13 mouse cellular contexts compared by ENCODE assay signal in the genomic region with DNA sequence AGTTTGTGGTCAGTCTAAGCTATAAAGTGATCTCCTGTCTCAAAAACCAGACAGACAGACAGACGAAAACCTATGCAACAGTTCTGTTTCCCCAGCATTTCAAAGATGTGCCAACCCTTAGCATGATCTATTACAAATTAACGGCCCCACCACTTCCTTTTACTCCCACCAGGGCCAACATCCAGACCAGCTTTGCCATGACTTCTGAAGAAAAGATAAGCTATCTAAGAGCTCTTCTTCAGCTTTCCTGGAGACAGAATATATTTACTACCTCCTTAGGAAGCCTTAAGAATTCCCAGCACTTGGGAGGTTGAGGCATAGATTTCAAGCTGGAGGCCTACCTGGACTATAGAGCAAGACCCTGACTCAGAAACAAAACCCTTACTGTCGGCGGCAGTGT. TPM values are rescaled to one million over a fixed set of nuclear protein-coding genes. Genes with fewer than 3 reads are reported as not detected.
DNase-seq lines count a peak whose midpoint lies in the region; ATAC-seq and TF ChIP-seq lines count a peak whose summit lies in the region.
"Had no signal": no experiment of that assay in that cellular context is flagged by ENCODE, and none has a peak within 500 bp of the region (broad histone marks: within the 10 kb centered on the region; RNA-seq: fewer than 3 reads in every experiment).

No protein-coding gene starts in this region.

- H3K27me3 ChIP-seq in heart, embryonic 10.5 days (ENCODE audit: insufficient read depth, poor library complexity, severe bottlenecking) = no peaks in the 10 kb centered on the region
- no peaks in the 10 kb centered on the region for H3K27me3 ChIP-seq in neural tube, embryonic 13.5 days
- no peaks in the 10 kb centered on the region for H3K27me3 ChIP-seq in limb, embryonic 10.5 days (ENCODE audit: low read depth, poor library complexity, severe bottlenecking)
- no peaks in the 10 kb centered on the region for H3K27me3 ChIP-seq in small intestine, adult 2 months (ENCODE audit: control insufficient read depth, insufficient read depth, low read length)
- H3K27me3 ChIP-seq: midbrain, embryonic 13.5 days; neural tube, embryonic 12.5 days had no signal

- no peak for ATAC-seq in neural tube, embryonic 13.5 days (ENCODE audit: low read depth)
- ATAC-seq: midbrain, embryonic 13.5 days had no signal

- 48% methylated on average over 4 of the region's 4 CpGs for WGBS in heart, embryonic 10.5 days
- 81% methylated on average over 4 of the region's 4 CpGs for WGBS in neural tube, embryonic 13.5 days
- WGBS in limb, embryonic 10.5 days = 78% methylated on average over 4 of the region's 4 CpGs
- 82% methylated on average over 4 of the region's 4 CpGs for WGBS in small intestine, adult 2 months

- H3K4me2 ChIP-seq in neural tube, embryonic 13.5 days = 0 out of 2 replicates have a peak overlapping the region, but pooled peaks have one; percentile 3
- H3K4me2 ChIP-seq: midbrain, embryonic 13.5 days; neural tube, embryonic 12.5 days had no signal

- no peak for TF ChIP-seq CTCF in small intestine, adult 2 months (IDR thresholded peaks at IDR 0.05; ENCODE audit: extremely low read depth, insufficient read length, insufficient replicate concordance, low read depth, low read length)

- no peak for TF ChIP-seq POLR2A in small intestine, adult 2 months (IDR thresholded peaks at IDR 0.05; ENCODE audit: low read depth, low read length)

- H3K4me3 ChIP-seq in heart, embryonic 10.5 days = peak overlapping the region; percentile 93
- H3K4me3 ChIP-seq in neural tube, embryonic 13.5 days = no peak overlapping the region
- peak overlapping the region; percentile 4; the same call in 1 of the 2 replicates for H3K4me3 ChIP-seq in limb, embryonic 10.5 days
- peak overlapping the region; percentile 5; the same call in 1 of the 2 replicates for H3K4me3 ChIP-seq in small intestine, adult 2 months (ENCODE audit: low read depth, low read length)
- H3K4me3 ChIP-seq: midbrain, embryonic 13.5 days; neural tube, embryonic 12.5 days had no signal

- no peak for DNase-seq in heart, embryonic 10.5 days (ENCODE audit: low spot score)
- no peak for DNase-seq in heart, postnatal 14 days
- DNase-seq in neural tube, embryonic 10.5 days (ENCODE audit: extremely low spot score, low spot score) = no peak
- no peak for DNase-seq in limb, embryonic 10.5 days (ENCODE audit: low spot score)
- DNase-seq in adrenal gland, postnatal 14 days = no peak
- no peak for DNase-seq in ovary, postnatal 36 days (ENCODE audit: low spot score)
- DNase-seq: cerebellum, postnatal 14 days; heart, adult 11 months; lung, postnatal 10 days had no signal

- intact Hi-C loops in heart, postnatal 14 days (cut with DNase I) = no loop called here

- peak overlapping the region; percentile 12; the same call in 1 of the 2 replicates for H3K9ac ChIP-seq in neural tube, embryonic 13.5 days
- H3K9ac ChIP-seq: midbrain, embryonic 13.5 days; neural tube, embryonic 12.5 days had no signal

- H3K27ac ChIP-seq in heart, embryonic 10.5 days = peak overlapping the region; percentile 79
- H3K27ac ChIP-seq in neural tube, embryonic 13.5 days (replicated peaks) = no peak overlapping the region
- no peak overlapping the region for H3K27ac ChIP-seq in limb, embryonic 10.5 days
- H3K27ac ChIP-seq in small intestine, adult 2 months (ENCODE audit: insufficient read depth, low read depth, low read length) = no peak overlapping the region
- H3K27ac ChIP-seq: midbrain, embryonic 13.5 days; neural tube, embryonic 12.5 days had no signal

- peaks cover under 1% of the 10 kb centered on the region; the same call in 1 of the 2 replicates for H3K36me3 ChIP-seq in heart, embryonic 10.5 days
- H3K36me3 ChIP-seq in neural tube, embryonic 13.5 days = no peaks in the 10 kb centered on the region
- no peaks in the 10 kb centered on the region for H3K36me3 ChIP-seq in limb, embryonic 10.5 days
- no peaks in the 10 kb centered on the region for H3K36me3 ChIP-seq in small intestine, adult 2 months (ENCODE audit: control insufficient read depth, insufficient read depth, low read length)
- H3K36me3 ChIP-seq: midbrain, embryonic 13.5 days; neural tube, embryonic 12.5 days had no signal

- H3K9me3 ChIP-seq in heart, embryonic 10.5 days = no peaks in the 10 kb centered on the region
- no peaks in the 10 kb centered on the region for H3K9me3 ChIP-seq in neural tube, embryonic 13.5 days
- H3K9me3 ChIP-seq in limb, embryonic 10.5 days (replicated peaks) = no peaks in the 10 kb centered on the region
- H3K9me3 ChIP-seq: midbrain, embryonic 13.5 days; neural tube, embryonic 12.5 days had no signal

- H3K4me1 ChIP-seq in heart, embryonic 10.5 days = peaks cover 51% of the 10 kb centered on the region
- H3K4me1 ChIP-seq in neural tube, embryonic 13.5 days (replicated peaks) = peaks cover 30% of the 10 kb centered on the region
- peaks cover 26% of the 10 kb centered on the region for H3K4me1 ChIP-seq in limb, embryonic 10.5 days
- H3K4me1 ChIP-seq in small intestine, adult 2 months (ENCODE audit: control insufficient read depth, insufficient read depth, insufficient read length, low read length) = peaks cover 20% of the 10 kb centered on the region; the same call in 1 of the 2 replicates

RNA-seq across cellular contexts. Expression of a gene that starts 2.7 kb away (rescaled TPM):
- polyA plus RNA-seq in heart, embryonic 10.5 days (2016; fragmentation: Nextera tagmentation; extraction: Ambion mirVana) = 41.6 and 47.7 TPM in 2 replicates
- 10 to 100 TPM; 44.8 to 46.5 TPM for total RNA-seq in heart, postnatal 14 days (2021)
- 12.4 and 13.4 TPM in 2 replicates for polyA plus RNA-seq in neural tube, embryonic 13.5 days (2015; fragmentation: Nextera tagmentation; extraction: Ambion mirVana)
- 19.3 and 20.3 TPM in 2 replicates for polyA plus RNA-seq in limb, embryonic 10.5 days (2016; fragmentation: Nextera tagmentation; extraction: Ambion mirVana)
- polyA plus RNA-seq in small intestine, adult 2 months (2012; rRNA removed) = 15.3 and 18.2 TPM in 2 replicates
- total RNA-seq in adrenal gland, postnatal 14 days (2021) = 19.4 and 19.6 TPM in 2 replicates

RNA-seq across cellular contexts. Expression of a gene that starts 31.2 kb away (rescaled TPM):
- 34.1 and 37.8 TPM in 2 replicates for polyA plus RNA-seq in heart, embryonic 10.5 days (2016; fragmentation: Nextera tagmentation; extraction: Ambion mirVana)
- total RNA-seq in heart, postnatal 14 days (2021) = 10 to 100 TPM; 10.3 to 12.4 TPM
- 21.9 and 22.3 TPM in 2 replicates for polyA plus RNA-seq in neural tube, embryonic 13.5 days (2015; fragmentation: Nextera tagmentation; extraction: Ambion mirVana)
- polyA plus RNA-seq in limb, embryonic 10.5 days (2016; fragmentation: Nextera tagmentation; extraction: Ambion mirVana) = 60.4 and 61.9 TPM in 2 replicates
- 2.4 and 4.3 TPM in 2 replicates for polyA plus RNA-seq in small intestine, adult 2 months (2012; rRNA removed)
- 15.3 and 16.5 TPM in 2 replicates for total RNA-seq in adrenal gland, postnatal 14 days (2021)

RNA-seq across cellular contexts. Expression of a gene that starts 41.0 kb away (rescaled TPM):
- 37.4 and 40.4 TPM in 2 replicates for polyA plus RNA-seq in heart, embryonic 10.5 days (2016; fragmentation: Nextera tagmentation; extraction: Ambion mirVana)
- 10 to 100 TPM; 18.4 to 19.1 TPM for total RNA-seq in heart, postnatal 14 days (2021)
- polyA plus RNA-seq in neural tube, embryonic 13.5 days (2015; fragmentation: Nextera tagmentation; extraction: Ambion mirVana) = 24.1 and 27.3 TPM in 2 replicates
- 49.7 and 52.8 TPM in 2 replicates for polyA plus RNA-seq in limb, embryonic 10.5 days (2016; fragmentation: Nextera tagmentation; extraction: Ambion mirVana)
- 15.3 and 29.2 TPM in 2 replicates for polyA plus RNA-seq in small intestine, adult 2 months (2012; rRNA removed)
- total RNA-seq in adrenal gland, postnatal 14 days (2021) = 25.4 and 27.7 TPM in 2 replicates

RNA-seq across cellular contexts. Expression of a gene that starts 41.1 kb away (rescaled TPM):
- polyA plus RNA-seq in heart, embryonic 10.5 days (2016; fragmentation: Nextera tagmentation; extraction: Ambion mirVana) = 6.1 and 6.9 TPM in 2 replicates
- total RNA-seq in heart, postnatal 14 days (2021) = 1 to 10 TPM; 6.7 to 6.9 TPM
- polyA plus RNA-seq in neural tube, embryonic 13.5 days (2015; fragmentation: Nextera tagmentation; extraction: Ambion mirVana) = 3.6 and 3.8 TPM in 2 replicates
- polyA plus RNA-seq in limb, embryonic 10.5 days (2016; fragmentation: Nextera tagmentation; extraction: Ambion mirVana) = 8.4 and 8.9 TPM in 2 replicates
- 1.4 and 2.5 TPM in 2 replicates for polyA plus RNA-seq in small intestine, adult 2 months (2012; rRNA removed)
- 12.5 and 13.7 TPM in 2 replicates for total RNA-seq in adrenal gland, postnatal 14 days (2021)
